ENCODE assay signal across 7 mouse cellular contexts in genomic region chr8:79603204-79603603, GRCm38 (mm10). TPM values are rescaled to one million over a fixed set of nuclear protein-coding genes. Genes with fewer than 3 reads are reported as not detected.
A peak's percentile ranks its signal among the peaks of the same experiment; 100 is the strongest.
DNase-seq lines count a peak whose midpoint lies in the region; ATAC-seq and TF ChIP-seq lines count a peak whose summit lies in the region.
"Not testable (repeated sequence)": the region's sequence is repeated elsewhere in the genome, so short reads cannot be mapped to it uniquely, and the experiment has no call there.

No protein-coding gene starts in this region.

- H3K4me3 ChIP-seq in E14TG2a.4 (replicated peaks; ENCODE audit: low read length); embryonic facial prominence, embryonic 11.5 days (ENCODE audit: low read depth, low read length): not testable (repeated sequence)

- not testable (repeated sequence) for H3K9me3 ChIP-seq in E14TG2a.4 (ENCODE audit: low read length); embryonic facial prominence, embryonic 11.5 days (replicated peaks; ENCODE audit: control insufficient read depth, low read length)

- TF ChIP-seq CTCF in E14TG2a.4 (conservative IDR thresholded peaks at IDR 0.05; ENCODE audit: low read length), result peak; percentile 71
- TF ChIP-seq CTCF in brain, embryonic 14.5 days (IDR thresholded peaks at IDR 0.05; ENCODE audit: borderline replicate concordance, extremely low read depth, insufficient read depth, insufficient read length), result peak; percentile 35; the same call in 1 of the 2 replicates

- H3K27me3 ChIP-seq in E14TG2a.4 (ENCODE audit: insufficient read depth, low read length); embryonic facial prominence, embryonic 11.5 days (ENCODE audit: control insufficient read depth, insufficient read depth, low read length): not testable (repeated sequence)

- H3K4me2 ChIP-seq in embryonic facial prominence, embryonic 11.5 days (ENCODE audit: low read depth, low read length), result not testable (repeated sequence)

- peak; percentile 65 for DNase-seq in brain, embryonic 14.5 days (ENCODE audit: low read depth)
- DNase-seq in embryonic facial prominence, embryonic 11.5 days (ENCODE audit: low spot score), result peak; percentile 82
- DNase-seq in kidney, postnatal 36 days, result peak; percentile 21 to 27
- peak; percentile 39 for DNase-seq in lung, postnatal 10 days
- DNase-seq in retina, postnatal 1 day, result peak; percentile 68

- 39% methylated on average over 2 of the region's 2 CpGs for WGBS in embryonic facial prominence, embryonic 11.5 days

- not testable (repeated sequence) for H3K9ac ChIP-seq in embryonic facial prominence, embryonic 11.5 days (replicated peaks; ENCODE audit: low read length)

- not testable (repeated sequence) for ATAC-seq in embryonic facial prominence, embryonic 11.5 days (replicated peaks; ENCODE audit: insufficient number of reproducible peaks, low FRiP score, low TSS enrichment, low read depth)
- ATAC-seq in hematopoietic stem cell, adult 5-6 weeks (replicated peaks in 1 of 2; ENCODE audit: insufficient read depth in 1 of 2, low FRiP score in 2 of 2, low TSS enrichment in 1 of 2, low read depth in 1 of 2, poor library complexity in 2 of 2, severe bottlenecking in 2 of 2), result peak; percentile 65 to 69; a peak in 2 of 4 replicates

- H3K36me3 ChIP-seq in E14TG2a.4 (ENCODE audit: insufficient read depth, low read length), result peaks cover 39% of the 10 kb centered on the region
- H3K36me3 ChIP-seq in embryonic facial prominence, embryonic 11.5 days (replicated peaks; ENCODE audit: control insufficient read depth, insufficient read depth, low read depth, low read length), result not testable (repeated sequence)

- not testable (repeated sequence) for H3K4me1 ChIP-seq in E14TG2a.4 (replicated peaks; ENCODE audit: low read depth, low read length); embryonic facial prominence, embryonic 11.5 days (ENCODE audit: control insufficient read depth, insufficient read depth, low read length)

- TF ChIP-seq POLR2A in brain, embryonic 14.5 days (IDR thresholded peaks at IDR 0.05; ENCODE audit: borderline replicate concordance, extremely low read depth, insufficient read depth, insufficient read length, poor library complexity, severe bottlenecking), result not testable (repeated sequence)

- not testable (repeated sequence) for H3K27ac ChIP-seq in embryonic facial prominence, embryonic 11.5 days (replicated peaks; ENCODE audit: low read depth, low read length)

RNA-seq across cellular contexts. Expression of gene Otud4, which starts 36.2 kb away (rescaled TPM):
- polyA plus RNA-seq in brain, embryonic 14.5 days (2012; rRNA removed), result 27.1 and 28.9 TPM in 2 replicates
- polyA plus RNA-seq in embryonic facial prominence, embryonic 11.5 days (2014; fragmentation: Nextera tagmentation; extraction: Ambion mirVana), result 19.5 and 22.9 TPM in 2 replicates
- 78.3 and 83.3 TPM in 2 replicates for total RNA-seq in hematopoietic stem cell, adult 5-6 weeks (2017)

Comparison
In these comparisons a context has a peak if more than half of its experiments do, and no peak if none do; other contexts are left out.
1. DNase-seq: peak in every context shown above with its lines; median percentile 82 in embryonic facial prominence, embryonic 11.5 days; 68 in retina, postnatal 1 day; 65 in brain, embryonic 14.5 days; 39 in lung, postnatal 10 days; 24 in kidney, postnatal 36 days.